Mouse (Mus musculus): ENCODE measurements around the gene Cog2.
A peak's percentile ranks its signal among the peaks of the same experiment; 100 is the strongest.

Gene Cog2

DNA sequence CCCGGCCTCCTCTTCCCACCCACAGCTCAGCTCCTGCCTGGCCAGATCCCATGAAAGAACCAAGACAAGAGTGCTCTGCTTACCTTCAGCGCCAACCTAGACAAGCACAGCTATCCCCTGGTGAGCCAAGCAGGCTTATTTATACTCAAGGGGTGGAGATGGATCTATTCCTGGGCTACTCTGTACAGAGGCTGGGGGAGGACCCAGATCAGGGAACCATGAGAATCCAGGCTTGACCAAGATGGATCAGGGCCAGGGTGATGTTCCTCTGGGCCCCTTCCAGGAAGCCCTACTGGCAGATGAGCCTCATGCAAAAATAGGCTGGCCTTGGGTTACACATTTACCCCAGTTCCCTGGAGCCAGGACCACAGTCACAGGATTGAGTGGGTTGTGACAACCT lies 49.0 kb downstream of the Cog2 start, which contains the start of gene Agt:
Gene Agt, minus strand, starts transcription at position 114 of the 400 bp plus-strand sequence.
- DNase-seq (ENCODE audit: low spot score) = no peak

DNA sequence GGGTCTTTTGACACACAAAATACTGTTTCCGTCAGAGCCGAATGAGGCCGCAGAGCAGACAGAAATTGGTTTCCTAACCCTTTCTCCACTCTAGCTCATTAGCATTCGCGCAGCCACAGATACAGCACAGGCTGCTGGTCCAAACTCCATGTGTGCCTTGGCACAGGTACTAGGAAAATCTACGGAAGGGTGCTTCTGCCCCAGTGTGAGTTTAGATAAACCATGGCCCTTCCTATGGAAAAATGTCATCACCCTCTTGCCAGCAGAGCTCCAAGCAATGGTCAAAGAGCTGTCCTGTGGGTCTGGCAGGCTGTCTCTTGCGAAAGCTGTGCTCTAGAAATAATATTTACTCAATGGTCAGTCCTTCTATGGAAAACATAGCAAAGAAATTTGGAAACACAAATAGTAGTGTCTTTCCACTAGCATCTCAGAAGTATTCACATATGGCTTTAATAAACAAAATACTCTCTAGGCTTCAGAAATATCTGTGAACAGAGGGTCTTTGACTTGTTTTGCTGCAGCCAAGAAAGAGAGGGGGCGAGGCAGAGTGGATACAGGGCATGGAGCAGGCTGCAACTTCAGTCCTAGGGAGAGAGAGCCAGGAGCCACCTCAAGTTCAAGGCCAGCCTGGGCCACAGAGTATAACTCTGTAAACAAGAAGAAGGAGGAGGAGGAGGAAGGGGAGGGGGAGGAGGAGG lies 51.3 kb downstream of the Cog2 start:
- DNase-seq (ENCODE audit: low spot score) = no peak

DNA sequence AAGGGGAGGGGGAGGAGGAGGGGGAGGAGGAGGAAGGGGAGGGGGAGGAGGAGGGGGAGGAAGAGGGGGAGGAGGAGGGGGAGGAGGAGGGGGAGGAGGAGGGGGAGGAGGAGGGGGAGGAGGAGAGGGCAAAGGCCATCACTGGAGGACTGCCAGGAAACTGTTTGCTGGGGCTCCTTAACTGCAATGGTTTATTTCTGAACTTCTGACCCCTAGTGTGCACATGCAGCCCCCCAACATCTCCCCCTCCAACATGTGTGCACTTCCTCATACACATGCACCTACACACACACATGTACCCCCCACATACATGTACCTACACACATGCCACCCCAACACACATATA lies 51.8 kb downstream of the Cog2 start:
- no peak for DNase-seq (ENCODE audit: low spot score)

DNA sequence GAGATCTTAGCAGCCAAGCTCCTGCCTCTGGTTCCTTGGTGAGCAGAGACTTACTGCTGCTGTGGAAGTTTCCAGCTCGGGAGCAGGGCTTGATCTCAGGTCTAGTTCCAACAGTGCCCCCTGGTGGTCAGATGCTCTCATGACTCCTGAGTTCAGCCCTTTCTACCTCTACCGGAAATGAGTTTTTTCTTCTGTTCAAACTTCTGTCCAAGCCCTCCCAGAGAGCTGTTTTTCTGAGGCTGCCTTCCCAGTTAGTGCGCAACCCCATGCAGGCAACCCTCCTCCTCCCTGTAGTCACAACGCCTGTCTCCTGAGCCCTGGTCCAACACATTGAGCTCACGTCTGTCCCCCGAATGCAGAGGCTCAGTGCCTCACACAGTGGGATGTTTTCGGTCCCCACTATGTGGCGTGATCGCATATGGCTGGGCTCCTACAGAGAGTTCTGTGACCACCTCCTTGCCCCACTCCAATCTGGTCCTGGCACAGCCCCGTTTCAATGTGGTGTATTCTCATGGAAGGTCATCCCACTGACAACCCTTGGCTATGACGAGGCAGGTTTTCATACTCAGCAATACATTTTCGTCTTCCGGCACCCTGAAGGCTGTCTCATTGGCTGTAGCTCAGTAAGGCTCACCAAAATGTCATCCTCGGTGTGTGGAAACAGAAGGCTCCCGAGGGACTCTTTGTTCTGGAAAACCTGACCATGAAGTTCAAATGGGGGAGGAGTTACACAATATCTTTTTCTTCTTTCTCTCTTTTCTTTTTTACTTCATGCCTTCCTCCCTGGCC lies 53.2 kb downstream of the Cog2 start:
- DNase-seq (ENCODE audit: low spot score) = peak; percentile 97

DNA sequence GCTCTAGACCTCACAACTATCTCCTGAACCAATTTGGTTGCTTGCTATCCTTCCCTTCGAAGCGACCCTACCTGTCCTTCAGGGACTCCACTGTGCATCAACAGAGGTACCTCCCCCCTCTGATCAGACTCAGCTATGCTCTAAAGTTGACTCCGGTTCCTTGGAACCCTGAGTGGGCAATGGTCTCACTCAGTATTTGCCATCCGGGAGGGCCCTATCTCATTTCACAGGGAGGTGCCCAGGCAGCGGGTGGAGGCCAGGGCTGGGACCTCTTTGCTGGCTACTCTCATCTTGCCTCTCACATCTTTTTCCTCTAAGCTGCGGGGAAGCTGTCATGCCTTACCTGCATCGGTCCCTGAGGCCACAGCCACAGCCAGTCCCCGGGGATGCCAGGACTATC lies 55.2 kb downstream of the Cog2 start, which contains the start of gene Capn9:
Gene Capn9, plus strand, starts transcription at position 301 of the 400 bp plus-strand sequence.
- DNase-seq (ENCODE audit: low spot score) = no peak

DNA sequence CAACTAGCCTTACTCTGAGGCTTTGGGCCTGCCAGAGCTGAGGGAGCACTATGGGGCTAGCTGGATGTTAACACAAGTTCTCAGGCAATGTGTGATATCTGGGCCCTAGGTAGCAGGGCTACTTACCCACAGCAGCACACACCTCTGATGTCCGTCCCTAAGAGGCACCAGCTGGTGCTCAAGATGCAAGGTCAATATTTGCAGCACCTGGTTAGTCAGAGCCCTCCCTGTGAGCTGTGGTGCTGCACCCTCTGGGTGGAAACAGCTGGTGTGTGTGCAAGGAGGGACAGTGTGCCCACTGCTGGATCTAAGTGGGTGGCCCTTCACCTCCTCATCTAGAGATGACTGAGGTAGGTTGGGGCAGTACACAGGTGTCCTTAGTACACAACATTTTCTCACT lies 56.2 kb downstream of the Cog2 start:
- no peak for DNase-seq (ENCODE audit: low spot score)

DNA sequence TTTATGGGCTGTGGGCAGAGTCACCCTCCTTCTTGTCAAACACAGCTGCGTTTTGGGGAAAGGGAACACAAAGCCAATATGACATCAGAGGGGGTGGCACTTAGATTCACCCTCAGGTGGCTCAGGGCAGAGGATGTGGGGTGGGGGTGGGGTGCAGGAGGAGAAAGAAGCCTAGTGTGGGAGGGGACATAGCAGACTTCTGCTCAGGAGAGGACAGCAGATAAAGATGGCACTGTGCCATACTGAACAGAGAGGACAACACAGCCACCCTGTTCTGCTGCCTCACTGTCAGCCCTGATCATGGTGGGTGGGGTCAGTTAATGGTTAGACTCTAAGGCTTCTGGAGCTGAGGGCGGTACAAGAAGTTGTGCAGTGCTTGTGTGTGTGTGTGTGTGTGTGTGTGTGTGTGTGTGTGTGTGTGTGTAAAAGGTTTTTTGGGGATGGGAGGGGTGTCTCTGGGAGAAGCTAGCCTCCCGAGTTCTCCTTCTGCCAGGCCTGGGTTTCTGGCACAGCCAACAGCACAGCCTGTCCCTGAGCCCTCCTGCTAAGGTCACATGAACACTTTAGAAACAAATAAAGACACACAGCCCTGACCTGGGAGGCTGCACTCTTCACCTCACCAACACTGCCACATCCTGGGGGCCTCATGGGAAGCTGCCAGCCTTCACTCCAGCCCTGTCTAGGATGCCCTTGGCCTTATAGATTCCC lies 65.3 kb downstream of the Cog2 start:
- DNase-seq (ENCODE audit: low spot score) = no peak

DNA sequence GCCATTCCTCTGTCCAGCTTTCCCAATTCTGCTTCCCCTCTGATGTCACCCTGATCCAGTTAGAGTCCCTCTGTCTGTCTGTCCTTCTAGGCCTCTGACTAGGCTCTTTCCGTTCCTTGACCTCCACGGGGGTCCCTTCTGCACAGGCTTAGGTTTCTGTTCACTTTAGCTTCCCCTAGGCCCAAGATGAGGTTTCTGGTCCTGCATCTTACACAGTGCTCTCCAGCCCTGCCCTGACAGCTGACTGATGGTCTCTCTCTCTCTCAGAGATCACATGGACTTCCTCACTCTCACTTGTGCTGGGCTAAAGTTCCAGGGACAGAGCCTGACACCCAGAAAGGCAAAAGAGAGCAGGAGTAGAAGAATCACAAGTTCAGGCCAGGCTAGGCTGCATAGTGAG lies 66.0 kb downstream of the Cog2 start:
- DNase-seq (ENCODE audit: low spot score) = no peak

DNA sequence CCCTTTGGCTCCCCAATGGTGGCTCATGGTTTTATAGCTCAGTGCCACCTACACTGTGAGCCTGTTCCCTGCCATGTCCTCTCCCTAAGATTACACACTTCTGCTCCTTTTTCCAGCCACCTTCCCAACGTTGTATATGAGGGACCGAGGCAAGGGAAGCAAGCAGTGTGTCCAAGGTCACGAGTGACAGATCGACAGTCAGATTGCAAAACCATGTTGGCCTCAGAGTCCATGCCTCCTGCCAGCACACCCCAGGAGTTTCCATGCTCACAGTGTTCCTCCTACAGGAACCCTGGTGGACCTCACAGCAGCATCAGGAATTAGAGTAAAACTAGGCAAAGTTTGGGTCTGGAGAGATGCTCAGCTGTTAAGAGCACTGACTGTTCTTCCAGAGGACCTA lies 68.8 kb downstream of the Cog2 start:
- DNase-seq (ENCODE audit: low spot score) = no peak
